Mouse (Mus musculus) regulatory T cell (primary cell): Measurements from ENCODE around the gene Trmt10b.

ENCODE experiments used
- in situ Hi-C: fragments of 300-600 bp; cut with MboI, MseI; formaldehyde crosslinking; loops from one replicate; pipeline ENCODE4 v1.15.1; 2025; ENCODE audit warnings: high pct_unique_total_duplicates

Gene Trmt10b

GRCm38 (mm10) chr4:45296662-45297564 is at the start of gene Trmt10b:
Gene Trmt10b, plus strand, starts transcription at chr4:45297127.
- in situ Hi-C loops, result no loop called here

- in situ Hi-C loops, result no loop called here
Measured at GRCm38 (mm10) chr4:45251265-45251664, 45.7 kb upstream of the Trmt10b start.

DNA sequence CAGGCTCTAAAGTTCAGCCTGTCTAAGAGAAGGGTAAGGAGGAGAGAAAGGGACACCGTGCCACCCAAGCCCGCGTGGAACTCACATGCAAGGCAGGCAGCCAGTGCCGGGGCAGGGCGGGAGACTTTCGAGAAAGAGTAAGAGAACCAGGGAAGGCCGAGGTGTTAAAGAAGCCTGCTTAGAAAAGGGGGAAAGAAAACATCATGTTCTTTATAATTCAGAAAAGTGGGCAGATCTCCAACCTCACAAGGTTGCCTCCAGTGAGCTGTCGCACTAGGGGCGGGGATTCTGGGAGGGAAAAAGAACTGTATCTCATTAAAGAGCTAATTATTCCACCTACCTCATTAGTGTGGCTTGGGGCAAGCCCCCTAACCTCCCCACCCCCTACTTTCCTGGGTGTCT is 44.1 kb upstream of the Trmt10b start:
- in situ Hi-C loops, result no loop called here

- in situ Hi-C loops, result no loop called here
Measured at GRCm38 (mm10) chr4:45253839-45254601, 42.9 kb upstream of the Trmt10b start.

DNA sequence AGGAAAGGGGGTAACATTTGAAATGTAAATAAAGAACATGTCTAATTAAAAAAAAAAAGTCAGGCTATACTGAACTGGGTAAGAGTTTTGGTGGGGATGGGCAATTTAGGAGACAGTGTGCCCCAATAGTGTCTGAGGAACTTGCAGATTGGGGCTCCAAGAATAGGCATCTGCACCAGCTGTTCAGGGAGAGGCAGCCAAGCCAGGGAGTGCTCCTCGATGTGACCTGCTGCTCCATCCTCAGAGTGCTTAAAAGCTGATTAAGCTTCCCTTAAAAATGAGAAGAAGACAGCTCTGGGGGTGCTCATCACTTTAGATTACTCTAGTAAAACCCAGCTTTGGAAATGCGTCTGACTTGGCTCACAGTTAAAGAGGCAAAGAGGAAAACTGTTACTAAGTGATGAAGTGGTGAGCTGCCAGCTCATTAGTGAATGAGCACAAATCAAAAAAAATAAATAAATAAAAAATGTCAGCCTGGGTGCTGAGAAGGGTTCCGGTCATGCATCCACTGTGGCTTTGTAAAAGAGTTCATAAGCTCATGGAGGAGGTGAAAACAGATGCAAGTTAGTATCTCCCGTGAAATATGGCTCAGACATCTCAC is 37.6 kb upstream of the Trmt10b start:
- in situ Hi-C loops, result no loop called here

DNA sequence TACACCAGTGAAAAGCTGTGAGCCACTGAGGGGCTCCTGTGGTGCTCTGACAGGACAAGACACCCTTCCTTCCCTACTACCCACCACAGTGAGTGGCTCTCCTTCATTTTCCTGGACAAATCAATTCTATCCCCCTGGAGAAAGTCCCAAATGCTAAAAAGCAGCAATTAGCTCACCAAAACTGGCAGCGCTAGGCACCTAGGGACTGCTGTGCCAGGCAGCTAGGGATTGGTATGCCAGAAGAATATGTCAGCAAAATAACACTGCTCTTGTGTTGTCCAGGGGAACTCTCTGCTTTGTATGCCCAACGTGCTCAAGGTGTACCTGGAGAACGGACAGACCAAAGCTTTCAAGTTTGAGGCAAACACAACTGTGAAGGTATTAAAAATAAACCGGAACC is 35.4 kb upstream of the Trmt10b start:
- in situ Hi-C loops, result no loop called here

- in situ Hi-C loops, result no loop called here
Measured at GRCm38 (mm10) chr4:45267883-45268282, 29.0 kb upstream of the Trmt10b start.

- in situ Hi-C loops, result no loop called here
Measured at GRCm38 (mm10) chr4:45271041-45271452, 25.9 kb upstream of the Trmt10b start.

DNA sequence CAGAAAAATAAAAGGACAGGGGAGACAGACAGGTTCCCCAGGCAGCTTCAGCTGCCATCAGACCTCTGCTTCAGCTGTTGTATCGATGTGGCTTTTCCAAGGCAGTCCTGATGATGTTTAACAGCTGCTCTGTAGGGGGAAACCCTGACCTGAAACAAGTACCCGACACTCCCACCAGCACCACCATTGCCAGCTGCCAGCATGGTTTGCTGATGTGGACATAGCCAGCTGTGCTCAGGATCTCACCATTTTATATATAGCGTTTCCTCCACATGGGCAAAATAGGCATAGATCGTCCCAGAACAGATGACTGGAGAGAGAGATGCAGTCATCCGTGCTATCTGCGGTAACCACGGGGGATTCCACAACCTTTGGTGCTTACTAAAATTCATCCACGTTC is 21.2 kb upstream of the Trmt10b start:
- in situ Hi-C loops, result loop anchor here (5.0 kb wide), 1 partner anchor 173 kb away; no protein-coding TSS in a partner anchor

DNA sequence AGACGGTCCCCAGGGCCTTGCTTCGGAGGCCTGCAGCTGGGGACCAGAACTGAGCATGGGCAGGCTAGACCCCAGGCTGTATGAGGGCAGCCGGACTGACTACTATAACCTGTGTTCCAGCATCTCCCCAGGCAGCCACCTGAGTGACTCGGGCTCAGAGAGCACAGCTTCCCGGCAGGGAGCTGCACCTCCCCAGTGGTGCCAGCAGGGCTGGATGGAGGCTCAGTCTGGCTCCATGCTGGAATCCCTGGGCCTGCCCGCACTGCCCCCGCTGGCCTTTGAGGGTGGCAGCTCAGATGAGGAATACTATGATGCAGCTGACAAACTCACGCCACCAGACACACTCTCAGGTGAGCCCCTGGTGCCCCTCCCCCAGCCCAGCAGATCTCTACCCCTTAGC is 17.6 kb upstream of the Trmt10b start:
- in situ Hi-C loops, result loop anchor here (5.0 kb wide), 1 partner anchor 177 kb away; no protein-coding TSS in a partner anchor

- in situ Hi-C loops, result loop anchor here (5.0 kb wide), 1 partner anchor 178 kb away; no protein-coding TSS in a partner anchor
Measured at GRCm38 (mm10) chr4:45279981-45280548, 16.9 kb upstream of the Trmt10b start.

DNA sequence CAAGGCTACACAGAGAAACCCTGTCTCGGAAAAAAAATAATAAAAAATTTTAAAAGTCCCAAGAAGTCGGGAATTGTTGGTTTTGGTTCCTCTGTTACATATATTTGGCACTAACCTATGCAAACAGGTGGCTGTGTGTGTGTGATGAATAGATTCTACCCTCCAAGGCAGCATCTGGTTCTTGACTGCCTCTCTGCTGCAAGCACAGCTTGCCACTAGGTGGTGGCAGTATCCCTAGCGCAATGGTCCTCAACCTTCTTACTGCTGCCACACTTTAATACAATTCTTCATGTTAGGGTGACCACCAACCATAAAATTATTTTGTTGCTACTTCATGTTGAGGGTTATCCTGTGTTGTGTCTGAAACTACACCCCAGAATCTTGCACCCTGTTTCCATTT is 10.6 kb upstream of the Trmt10b start:
- in situ Hi-C loops, result no loop called here

DNA sequence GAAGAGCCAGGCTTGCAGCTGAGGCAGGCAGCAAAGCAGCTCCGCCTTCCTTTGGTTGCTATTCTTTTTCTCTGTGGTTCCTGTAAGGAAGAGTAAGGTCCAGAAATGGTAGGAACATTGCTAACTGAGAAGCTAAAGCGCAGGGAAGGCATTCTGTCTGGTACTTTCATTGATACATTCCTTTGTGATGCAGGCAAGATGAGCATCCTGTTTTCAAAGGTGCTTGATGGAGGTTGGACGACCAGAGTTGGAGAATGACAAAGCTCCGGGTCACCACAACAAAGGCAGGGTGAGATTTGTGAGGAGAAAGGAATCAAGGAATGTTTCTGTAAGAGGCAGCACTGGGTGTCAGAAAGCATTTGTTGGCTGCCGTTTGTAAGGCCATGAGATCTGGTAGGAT is 9.0 kb upstream of the Trmt10b start:
- in situ Hi-C loops, result no loop called here

DNA sequence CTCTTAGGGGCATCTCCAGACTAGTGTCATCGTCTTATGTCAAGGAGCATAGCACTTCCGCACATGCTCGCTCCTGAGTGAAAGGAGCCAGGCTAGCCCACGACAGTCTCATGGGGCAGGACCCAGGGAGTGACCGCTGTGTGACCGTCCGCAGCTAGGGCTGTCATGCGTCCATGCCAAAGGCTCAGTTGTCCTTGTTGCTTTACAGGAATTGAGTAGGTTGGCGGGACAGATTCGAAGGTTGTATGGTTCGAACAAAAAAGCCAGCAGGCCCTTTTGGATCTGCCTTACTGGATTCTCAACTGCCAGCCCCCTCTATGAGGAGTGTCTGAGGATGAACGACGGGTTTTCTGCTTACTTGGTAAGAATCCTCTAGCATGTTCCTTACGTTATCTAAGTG is 8.6 kb downstream of the Trmt10b start:
- in situ Hi-C loops, result no loop called here

GRCm38 (mm10) chr4:45308046-45308445 is 11.1 kb downstream of the Trmt10b start:
- in situ Hi-C loops, result no loop called here

DNA sequence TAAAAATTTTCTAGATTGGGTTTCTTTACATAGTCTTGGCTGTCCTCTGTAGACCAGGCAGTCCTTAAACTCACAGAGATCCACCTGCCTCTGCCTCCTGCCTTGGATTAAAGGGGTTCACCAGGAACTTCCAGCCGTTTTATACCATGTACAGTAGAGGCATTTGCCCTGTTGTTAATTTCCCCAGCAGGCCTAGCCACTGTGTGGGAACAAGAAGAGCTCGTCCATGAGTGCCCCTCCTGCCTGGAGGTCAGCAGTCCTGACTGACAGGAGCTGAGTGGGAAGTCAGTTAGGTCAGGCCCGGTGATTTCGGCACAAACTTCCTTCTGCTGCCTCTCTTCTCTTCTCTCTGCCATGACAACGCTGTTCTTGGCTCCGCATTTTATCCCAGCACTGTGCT is 11.7 kb downstream of the Trmt10b start:
- in situ Hi-C loops, result no loop called here

DNA sequence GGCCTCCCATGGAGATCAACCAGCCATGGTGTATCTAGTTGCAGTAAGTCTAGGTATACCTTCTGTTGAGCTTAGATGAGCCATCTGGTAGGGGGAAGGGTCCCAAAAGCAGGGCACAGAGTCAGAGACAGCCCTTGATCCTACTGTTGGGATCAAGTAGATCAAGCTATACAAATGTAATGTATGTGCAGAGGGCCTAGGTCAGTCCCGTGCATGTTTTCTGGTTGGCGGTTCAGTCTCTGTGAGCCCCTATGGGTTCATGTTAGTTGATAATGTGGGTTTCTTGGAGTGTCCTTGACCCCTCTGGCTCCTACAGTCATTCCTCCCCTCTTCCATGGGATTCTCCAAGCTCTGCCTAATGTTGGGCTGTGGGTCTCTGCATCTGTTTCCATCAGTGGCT is 14.1 kb downstream of the Trmt10b start:
- in situ Hi-C loops, result no loop called here

GRCm38 (mm10) chr4:45320159-45320816 is 23.4 kb downstream of the Trmt10b start:
- in situ Hi-C loops, result no loop called here

DNA sequence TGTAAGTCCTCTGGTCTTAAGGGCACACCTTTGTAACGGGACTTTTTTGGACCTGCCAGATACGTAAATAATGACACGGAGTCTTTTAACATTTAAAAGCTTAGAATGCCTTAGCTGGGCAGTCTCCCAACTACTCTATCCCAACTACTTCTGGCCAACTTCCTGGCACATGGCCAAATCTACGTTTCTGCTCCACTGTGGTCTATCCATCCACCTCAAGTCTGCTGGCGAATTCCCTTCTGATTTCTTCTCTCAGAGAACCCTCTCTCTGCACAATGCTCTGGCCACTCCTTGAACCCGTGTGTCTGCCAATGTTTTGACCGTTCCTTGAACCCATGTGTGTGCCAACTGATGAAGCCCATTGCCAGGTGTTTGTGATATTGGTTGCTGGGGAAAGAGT is 34.2 kb downstream of the Trmt10b start:
- in situ Hi-C loops, result no loop called here

DNA sequence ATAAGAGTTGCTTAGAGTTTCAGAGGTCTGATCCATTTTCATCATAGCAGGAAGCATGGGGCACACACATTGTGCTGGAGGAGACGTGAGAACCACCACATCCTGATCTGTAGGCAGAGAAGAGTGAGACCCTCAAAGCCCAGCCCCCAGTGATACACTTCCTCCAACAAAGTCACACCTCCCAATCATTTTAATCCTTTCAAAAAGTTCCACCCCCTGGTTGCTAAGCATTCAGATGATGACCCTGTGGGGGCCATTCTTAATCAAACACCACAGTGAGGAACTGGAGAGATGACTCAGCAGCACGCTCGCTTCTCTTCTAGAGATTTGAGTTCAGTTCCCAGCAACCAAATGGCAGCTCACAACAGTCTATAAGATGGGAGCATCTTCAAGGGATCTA is 35.5 kb downstream of the Trmt10b start:
- in situ Hi-C loops, result no loop called here

- in situ Hi-C loops, result no loop called here
Measured at GRCm38 (mm10) chr4:45341226-45341625, 44.3 kb downstream of the Trmt10b start.
